Mouse (Mus musculus): Measurements from ENCODE around the gene Cyp2w1.
"Not testable (repeated sequence)": the region's sequence is repeated elsewhere in the genome, so short reads cannot be mapped to it uniquely, and the experiment has no call there.

Cyp2w1 gene

DNA sequence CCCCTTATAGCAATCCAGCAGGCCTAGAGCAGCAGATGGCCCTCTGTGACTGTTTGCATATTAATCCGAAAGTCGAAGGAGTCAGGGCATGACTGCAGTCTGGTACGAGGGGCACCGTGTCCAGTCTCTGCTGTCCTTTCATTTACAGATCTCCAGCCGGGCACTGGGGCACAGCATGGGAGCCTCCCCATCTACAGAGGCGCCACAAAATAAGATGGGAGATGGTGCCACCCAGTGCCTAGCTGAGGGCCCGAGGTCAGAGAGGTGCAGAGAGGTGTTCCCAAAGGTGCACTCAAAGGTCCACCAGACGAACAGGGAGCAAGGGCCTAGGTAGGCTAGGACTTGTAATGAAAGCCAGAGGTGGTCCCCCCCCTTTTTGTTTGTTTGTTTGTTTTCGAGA is 30.8 kb downstream of the Cyp2w1 start:
- no peak for DNase-seq (ENCODE audit: low spot score)

DNA sequence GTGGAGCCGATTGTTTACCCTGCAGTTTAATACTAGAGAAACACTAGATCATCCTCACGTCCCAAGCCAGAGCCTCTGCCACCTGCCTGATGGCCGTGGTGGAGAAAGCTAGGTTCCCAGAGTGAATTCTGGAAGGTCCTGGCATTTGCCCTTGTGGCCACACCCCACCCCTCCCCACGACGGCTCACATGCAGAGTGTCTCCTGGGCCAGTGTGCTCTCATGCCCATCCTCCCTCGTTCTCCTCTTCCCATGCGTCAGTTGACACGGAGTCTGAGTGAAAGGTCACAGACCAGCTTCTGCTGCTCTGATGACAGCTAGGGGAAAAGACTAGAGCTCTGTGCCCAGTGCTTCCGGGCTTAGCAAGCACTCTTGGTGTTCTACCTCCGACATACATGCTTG is 32.1 kb downstream of the Cyp2w1 start:
- DNase-seq (ENCODE audit: low spot score) = no peak

DNA sequence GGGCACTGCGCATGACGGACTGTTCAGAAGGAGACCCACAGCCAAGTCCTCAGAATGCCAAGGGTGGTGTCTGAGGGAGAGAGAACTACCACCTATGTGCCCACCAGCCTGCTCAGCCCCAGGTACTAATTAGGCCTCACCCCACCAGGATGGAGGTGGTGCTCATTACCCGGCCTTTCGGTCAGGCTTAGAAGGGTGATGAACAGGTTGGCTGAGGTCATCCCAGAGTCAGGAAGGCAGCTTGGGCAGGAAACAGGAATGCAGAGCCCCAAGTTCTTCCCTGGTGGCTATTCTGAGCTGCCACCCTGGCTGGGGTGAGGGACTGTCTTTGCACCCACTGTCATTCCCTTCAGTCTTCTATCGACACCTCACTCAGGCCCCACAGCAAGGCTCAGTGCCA is 33.6 kb downstream of the Cyp2w1 start:
- DNase-seq (ENCODE audit: low spot score) = no peak

DNA sequence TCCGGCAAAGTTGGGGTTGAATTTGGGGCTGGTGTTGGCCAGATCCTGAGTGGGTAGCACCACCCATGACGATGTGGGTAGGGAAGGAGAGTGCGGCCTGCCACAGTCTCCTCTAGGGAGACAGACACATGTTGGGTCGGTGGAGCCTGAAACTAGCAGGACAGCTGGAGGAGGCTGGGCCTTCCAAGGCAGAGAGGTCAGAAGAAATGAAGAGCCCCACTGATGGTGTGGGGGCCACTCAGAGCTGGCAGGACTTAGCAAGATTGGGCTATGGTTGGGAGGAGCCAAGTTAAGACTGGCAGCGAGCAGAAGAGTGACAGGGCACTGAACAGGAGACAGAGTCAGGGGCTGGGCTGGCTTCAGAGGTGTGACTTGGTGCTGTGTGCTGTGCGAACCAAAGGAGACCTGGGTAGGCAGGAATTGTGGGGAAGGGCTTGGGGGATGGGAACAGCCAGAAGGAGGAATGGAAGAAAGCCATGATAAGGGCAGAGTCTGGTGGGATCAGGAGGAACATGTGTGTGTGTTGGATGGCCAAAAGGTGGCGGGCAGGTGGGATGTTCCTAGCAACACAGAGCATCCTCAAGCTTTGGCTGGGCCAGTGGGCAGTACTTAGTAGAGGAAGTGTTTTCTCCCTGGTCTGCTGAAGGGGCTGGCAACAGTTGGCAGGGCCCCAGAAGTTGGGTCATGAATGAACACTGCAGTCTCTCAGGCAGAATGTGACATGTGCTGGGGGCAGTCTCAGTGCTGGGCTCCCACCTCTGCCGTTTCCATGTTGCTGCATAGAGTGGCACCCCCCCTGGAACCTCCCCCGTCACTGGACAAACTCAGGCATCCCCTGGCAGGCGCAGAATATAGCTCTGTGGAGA is 35.1 kb downstream of the Cyp2w1 start:
- DNase-seq (ENCODE audit: low spot score) = no peak

DNA sequence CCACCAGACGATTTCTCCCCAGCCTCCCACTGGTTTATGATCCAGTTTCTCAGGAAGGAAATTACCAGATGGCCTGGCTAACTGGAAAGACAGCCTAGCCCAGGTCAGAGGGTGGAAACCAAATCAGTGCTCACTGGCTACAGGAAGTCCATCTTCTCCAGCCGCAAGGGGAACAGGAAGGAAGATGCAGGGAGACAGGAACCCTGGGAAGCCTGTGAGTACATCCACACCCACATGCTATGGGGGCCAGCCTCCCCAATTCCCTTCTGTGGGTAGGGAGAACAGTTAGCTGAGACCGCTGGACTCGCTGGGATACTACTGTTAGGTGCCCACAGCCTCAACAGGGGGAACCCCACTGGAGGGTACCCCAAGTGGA is 35.8 kb downstream of the Cyp2w1 start:
- no peak for DNase-seq (ENCODE audit: low spot score)

DNA sequence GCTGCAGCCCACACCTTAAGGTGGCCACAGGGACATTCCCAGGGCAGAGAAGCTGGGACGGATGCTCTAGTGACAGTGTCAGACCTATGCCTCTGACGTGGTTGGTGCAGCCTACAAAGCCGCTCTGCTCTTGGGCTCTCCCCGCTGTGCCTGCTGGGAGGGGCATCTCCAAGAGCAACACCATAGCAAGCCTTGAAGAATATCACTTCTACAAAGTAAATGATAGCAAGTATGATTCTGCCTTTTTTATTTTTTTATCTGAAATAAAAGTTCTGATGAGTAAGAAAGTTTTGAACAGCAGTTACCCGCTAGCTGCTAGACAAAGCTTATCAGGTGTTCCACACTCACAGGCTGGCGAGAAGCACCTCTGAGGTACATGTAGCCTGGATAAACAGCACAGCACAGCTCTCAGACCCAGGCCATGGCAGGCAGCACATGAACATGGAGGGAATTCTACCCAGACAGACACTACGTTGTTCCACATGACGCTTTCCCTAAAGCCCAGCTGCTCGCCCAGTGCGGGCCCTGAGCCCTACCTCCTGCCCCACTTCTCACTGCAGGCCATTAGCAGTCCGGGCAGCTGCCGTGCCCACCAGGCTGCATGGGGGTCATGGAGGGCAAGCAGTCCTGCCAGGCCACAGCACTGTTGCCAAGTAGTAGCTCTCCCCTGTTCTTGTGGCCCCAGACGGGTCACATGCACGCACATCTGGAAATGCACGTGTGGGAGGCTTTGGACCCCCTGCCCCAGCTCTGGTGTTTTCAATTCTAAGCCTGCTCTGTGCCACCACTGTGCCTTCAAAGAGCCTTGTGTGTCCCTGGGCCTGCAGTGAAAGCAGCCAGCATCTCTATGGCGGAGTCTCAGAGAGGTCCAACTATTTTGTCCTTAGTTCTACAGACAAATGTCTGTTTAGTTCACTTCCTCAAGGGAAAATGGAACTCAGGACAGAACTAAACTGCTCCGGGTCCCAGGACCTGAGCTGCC is 36.6 kb downstream of the Cyp2w1 start:
- DNase-seq (ENCODE audit: low spot score) = no peak

DNA sequence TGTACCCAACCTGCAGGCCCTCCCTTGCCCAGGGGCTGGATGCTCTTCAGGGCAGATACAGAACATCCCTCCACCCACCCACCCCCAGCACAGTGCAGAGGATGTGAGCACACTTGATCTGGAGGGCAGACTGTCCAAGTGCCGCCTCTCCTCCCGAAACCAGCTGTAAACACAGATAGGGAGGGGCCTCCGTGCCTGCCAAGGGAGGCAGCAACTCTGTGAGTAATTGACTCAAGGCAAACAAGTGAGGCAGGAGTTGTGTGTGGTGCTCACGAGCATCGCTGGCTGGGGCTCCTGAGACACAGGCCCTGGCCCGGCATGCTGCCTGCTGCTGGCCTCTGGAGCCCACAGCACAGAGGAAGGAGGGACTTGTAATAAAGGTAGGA is 37.3 kb downstream of the Cyp2w1 start:
- DNase-seq (ENCODE audit: low spot score) = no peak

DNA sequence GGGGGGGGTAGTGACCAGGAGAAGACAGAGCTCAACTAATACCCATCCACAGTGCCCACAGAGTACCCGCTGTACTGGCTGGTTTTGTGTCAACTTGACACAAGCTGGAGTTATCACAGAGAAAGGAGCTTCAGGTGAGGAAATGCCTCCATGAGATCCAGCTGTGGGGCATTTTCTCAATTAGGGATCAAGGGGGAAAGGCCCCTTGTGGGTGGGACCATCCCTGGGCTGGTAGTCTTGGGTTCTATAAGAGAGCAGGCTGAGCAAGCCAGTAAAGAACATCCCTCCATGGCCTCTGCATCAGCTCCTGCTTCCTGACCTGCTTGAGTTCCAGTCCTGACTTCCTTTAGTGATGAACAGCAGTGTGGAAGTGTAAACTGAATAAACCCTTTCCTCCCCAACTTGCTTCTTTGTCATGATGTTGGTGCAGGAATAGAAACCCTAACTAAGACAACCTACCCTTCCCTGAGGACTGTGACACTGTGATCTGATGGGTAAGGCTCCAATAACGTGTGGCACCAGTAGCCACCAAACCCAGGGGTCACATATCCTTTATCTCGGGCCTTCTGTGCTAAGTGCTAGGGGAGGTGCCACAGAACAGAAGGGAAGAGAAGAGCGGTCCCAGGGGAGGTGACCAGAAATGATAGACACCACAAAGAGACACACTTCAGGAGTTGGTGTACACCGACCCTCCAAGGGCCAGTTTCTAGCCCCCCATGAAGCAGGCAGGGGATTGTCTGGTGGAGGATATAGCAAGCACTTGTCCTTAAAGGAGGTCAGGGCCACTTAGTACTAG is 38.1 kb downstream of the Cyp2w1 start:
- not testable (repeated sequence) for DNase-seq (ENCODE audit: low spot score)

DNA sequence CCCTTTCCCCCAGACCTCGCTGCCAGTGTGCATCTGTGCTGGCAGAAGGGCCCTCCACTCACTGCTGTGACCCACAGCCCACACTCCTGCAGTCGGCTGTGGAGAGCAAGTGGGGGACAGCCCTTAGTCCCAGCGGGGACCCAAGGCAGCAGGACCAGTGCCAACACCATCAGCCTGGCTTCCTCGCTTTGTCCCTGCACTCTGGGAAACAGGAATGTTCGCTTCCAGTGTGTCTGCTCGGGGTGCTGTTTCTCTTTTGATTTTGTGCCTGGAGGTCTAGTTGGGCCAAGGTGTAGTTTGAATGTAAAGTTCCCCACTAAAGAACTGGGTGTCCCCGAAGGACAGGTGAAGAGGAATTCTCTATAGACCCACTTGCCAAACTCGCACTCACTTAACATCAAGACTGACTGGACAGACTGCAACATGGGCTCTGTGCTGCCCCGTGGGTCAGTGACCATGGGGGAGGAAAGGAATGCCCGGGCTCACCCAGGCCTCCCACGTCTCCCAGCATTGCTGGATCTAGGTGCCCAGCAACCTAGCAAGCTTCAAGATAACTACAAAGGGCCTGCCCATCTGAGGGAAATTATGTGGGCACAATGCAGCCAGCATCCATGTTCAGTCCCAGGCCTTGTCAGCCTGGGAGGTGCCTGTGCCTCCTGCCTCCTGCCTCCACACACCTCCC is 39.0 kb downstream of the Cyp2w1 start:
- DNase-seq (ENCODE audit: low spot score) = no peak

DNA sequence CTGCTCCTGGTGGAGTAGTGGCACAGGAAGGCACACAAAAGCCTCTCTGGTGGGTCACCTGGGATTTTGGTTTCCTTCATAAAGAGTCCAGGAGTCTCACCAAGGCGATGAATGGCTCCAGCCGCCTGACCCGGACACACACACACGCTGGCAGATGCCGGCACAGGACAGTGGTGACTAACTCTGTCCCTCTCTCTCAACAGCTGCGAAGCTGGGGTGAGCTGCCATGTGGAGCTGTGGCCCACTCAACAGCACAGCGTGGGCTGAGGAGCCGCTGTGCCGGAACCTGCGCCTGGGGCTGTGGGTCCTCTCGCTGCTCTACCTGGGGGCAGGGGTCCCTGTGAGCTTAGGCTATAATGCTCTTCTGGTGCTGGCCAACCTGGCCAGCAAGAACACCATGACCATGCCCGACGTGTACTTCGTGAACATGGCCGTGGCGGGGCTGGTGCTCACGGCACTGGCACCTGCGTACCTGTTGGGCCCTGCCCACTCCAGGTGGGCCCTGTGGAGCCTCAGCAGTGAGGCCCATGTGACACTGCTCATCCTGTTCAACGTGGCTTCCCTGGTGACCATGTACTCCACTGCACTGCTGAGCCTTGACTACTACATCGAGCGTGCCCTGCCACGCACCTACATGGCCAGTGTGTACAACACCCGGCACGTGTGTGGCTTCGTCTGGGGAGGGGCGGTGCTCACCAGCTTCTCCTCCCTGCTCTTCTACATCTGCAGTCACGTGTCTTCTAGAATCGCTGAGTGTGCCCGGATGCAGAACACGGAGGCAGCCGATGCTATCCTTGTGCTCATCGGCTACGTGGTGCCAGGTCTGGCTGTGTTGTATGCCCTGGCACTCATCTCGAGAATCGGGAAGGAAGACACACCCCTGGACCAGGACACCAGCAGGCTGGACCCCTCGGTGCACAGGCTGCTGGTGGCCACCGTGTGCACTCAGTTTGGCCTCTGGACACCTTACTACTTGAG is 40.1 kb downstream of the Cyp2w1 start:
- DNase-seq (ENCODE audit: low spot score) = no peak

DNA sequence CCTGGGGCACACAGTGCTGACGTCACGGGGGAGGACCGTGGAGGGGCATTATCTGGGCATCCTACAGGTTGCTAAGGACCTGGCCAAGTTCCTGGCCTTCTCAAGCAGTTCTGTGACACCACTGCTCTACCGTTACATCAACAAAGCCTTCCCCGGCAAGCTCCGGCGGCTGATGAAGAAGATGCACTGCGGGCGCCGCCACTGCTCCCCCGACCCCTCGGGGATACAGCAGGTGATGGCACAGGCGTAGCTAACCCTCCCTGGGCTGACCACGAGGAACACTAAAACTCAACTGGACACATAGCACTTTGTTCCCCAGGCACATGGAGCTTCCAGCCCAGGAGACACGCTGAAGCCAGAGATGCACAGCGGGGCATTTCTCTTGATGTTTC is 40.8 kb downstream of the Cyp2w1 start:
- DNase-seq (ENCODE audit: low spot score) = no peak

DNA sequence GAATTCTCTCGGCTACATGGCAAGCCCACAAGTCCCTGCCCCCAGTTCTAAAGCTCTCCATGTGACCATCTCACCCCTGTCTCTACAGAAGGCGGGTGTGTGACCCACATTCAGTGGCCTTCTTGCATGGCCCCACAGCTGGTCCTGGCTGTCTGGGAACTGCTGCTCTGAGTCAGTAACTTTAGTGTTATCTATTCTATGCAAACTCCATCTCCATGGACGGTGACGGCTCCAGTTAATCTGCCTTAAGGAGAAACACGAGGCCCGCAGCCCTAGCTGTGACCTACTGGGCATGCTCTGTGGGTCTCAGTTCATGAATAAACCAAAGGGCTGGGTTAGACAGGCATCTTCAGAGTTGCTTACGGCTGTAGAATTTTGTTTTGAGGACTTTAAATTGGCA is 42.0 kb downstream of the Cyp2w1 start:
- DNase-seq (ENCODE audit: low spot score) = no peak

DNA sequence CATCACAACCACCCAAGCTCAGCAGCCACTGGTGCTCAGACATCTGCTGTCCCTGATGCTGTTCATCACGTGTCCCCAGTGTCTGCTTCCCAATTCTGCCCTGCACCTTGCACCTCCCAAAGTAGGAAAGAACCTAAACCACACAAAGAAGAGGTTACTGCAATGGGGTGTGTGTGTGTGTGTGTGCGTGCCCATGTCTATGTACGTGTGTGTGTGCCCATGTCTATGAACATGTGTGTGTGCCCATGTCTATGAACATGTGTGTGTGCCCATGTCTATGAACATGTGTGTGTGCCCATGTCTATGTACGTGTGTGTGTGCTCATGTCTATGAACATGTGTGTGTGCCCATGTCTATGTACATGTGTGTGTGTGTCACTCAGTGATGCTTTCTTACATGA is 43.1 kb downstream of the Cyp2w1 start:
- no peak for DNase-seq (ENCODE audit: low spot score)

DNA sequence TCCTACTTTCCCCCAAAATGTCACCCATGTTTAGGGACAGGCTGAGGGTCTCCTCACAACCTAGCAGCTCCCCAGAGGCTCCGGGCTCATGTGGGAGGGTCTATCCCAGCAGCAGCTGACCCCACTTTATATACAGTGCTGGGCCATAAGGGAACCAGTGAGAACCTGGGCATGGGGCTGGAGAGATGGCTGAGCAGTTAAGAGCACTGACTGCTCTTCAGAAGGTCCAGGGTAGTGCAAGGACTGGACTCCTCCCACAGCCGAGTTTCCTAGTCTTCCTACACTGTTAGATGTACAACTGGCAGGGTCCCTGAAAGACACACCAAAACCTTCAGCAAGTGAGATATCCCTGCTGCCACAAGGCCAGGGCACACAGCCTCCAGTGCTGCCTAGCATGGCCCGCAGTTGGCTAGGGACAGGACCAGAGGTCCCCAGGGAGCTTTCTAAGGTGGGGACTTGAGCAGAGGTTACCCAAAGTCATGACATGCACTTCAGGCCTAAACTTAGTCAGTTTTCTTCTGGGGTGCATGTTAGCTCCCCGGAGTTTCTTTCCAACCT is 45.0 kb downstream of the Cyp2w1 start:
- DNase-seq (ENCODE audit: low spot score) = no peak

DNA sequence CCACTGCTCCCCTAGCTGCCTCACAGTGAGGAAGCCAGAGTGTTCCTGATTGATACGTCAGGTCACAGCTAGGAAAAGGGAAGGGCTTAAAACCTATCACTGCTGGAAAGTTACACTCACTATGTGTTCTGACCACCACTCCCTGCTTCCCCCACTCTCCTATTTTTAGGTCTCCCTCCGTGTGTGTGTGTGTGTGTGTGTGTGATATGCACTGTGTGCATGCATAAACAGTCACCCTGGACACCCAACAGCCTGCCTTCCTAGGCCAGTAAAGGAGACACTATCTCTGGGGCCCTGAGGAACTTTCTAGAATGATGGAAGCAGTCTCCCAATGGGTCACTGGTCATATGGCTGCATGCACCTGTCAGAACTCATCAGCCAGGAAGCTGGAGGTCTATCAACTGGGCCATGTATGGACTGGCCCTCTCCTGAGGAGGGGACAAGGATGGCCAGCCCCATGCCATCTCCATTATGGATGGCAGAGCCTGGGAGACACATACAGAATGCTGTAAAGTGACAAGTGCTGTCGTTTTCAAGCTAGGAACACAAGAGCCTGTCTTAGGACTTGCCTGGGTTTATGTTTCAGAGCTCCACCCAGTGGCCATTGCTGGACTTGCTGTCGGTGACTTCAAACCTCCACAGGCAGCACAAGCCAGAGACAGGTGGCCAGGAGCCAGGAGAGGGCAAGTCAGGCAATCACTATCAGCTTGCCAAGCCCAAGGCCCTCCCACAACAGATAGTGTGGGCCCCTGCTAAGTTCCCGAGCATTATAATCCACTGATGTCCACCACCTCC is 45.7 kb downstream of the Cyp2w1 start:
- peak; percentile 89 for DNase-seq (ENCODE audit: low spot score)

DNA sequence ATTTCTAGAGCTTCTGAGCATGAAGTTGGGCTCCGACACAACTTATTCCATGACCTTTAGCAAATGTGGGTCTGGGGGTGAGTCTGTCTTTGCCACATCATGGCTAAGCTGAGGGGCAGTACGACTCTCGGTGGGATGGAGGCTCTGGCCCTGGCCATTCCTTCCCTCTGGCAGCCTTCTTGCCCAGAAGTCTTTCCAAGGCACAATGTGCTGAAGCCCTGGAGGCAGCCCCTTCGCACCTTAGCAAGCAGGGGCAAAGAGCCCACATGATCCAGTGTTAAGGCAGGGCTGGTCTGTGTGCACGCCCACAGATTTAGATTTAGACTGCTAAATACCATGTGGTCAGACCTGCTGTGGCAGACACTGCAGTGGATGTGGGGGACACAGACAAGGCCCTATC is 46.4 kb downstream of the Cyp2w1 start:
- DNase-seq (ENCODE audit: low spot score) = no peak

DNA sequence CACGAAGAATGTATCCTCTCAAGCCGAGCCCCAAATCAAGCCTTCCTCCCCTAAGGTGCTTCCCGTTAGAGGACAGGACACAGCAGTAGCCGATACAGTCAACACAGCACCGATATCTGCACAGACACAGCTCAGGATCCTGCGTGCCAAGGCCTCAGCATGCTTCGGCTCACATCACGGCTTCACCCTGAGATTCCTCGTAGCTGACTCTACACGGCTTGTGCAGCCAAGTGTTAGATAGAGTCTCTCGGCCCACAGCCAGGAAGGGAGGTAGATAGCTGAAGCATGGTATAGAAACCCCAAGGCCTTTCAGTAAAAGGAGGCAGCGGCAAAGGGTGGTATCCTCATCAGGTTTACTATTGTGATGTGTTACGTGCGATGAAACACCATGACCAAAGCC is 47.6 kb downstream of the Cyp2w1 start:
- DNase-seq (ENCODE audit: low spot score) = no peak

DNA sequence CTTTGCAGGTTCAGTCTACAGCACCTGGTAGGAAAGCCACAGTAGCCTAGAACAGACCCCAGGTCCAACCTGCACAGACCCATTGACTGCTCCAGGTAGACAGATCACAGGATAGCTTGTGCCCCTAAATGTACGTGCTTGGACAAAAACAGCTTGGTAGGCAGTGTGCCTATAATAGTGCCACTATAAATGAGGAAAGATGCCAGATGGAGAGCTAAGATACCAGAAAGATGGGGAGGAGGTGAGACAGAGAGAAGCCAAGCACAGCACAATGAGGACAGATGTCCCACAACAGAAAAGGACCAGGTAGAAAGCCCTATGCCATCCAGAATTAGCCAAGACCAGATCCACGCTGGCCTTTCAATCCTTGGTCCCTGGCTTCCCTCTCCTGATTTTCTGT is 49.7 kb downstream of the Cyp2w1 start:
- no peak for DNase-seq (ENCODE audit: low spot score)

DNA sequence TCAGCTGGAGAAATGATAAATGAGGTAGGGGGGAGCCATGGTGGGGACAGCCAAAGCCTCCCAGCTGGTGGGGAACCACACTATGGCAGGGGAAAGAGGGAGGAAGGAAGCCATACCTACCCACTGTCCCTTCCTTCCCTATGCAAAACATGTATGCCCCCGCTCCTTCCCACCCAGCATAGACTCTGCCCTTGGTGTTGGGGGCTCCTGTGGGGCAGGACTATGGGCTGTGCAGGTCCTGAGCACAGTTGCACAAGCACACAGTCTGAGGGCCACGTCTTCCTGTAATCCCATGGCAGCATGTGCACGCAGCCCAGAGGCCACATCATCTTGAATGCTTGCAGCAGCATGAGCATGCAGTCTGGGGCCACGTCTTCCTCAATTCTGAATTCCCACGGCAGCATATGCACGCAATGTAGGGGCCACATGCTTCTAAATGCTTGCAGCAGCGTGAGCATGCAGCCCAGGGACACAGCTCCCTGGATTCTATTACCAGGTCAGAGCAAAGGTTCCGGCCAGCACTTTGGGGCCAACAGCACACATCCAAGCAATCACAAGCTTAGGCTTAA is 51.4 kb downstream of the Cyp2w1 start:
- DNase-seq (ENCODE audit: low spot score) = no peak
